Comparison of ENCODE assay signal across 22 mouse cellular contexts in genomic region chr19:28557559-28558328, GRCm38 (mm10).
DNase-seq lines count a peak whose midpoint lies in the region; ATAC-seq and TF ChIP-seq lines count a peak whose summit lies in the region.
"Had no signal": no experiment of that assay in that cellular context is flagged by ENCODE, and none has a peak within 500 bp of the region (broad histone marks: within the 10 kb centered on the region; RNA-seq: fewer than 3 reads in every experiment).

No protein-coding gene starts in this region.

- no peak overlapping the region for H3K4me2 ChIP-seq in embryonic facial prominence, embryonic 11.5 days (ENCODE audit: low read depth, low read length)
- H3K4me2 ChIP-seq in embryonic facial prominence, embryonic 13.5 days, result no peak overlapping the region
- no peak overlapping the region for H3K4me2 ChIP-seq in hindbrain, embryonic 14.5 days (replicated peaks)
- H3K4me2 ChIP-seq: embryonic facial prominence, embryonic 15.5 days; heart, embryonic 12.5 days; hindbrain, embryonic 12.5 days; limb, embryonic 15.5 days; liver, embryonic 15.5 days; stomach, embryonic 15.5 days had no signal

- H3K27ac ChIP-seq in embryonic facial prominence, embryonic 11.5 days (replicated peaks; ENCODE audit: low read depth, low read length), result no peak overlapping the region
- no peak overlapping the region for H3K27ac ChIP-seq in embryonic facial prominence, embryonic 10.5 days (replicated peaks)
- peak overlapping the region; percentile 48; the same call in 1 of the 2 replicates for H3K27ac ChIP-seq in embryonic facial prominence, embryonic 13.5 days
- no peak overlapping the region for H3K27ac ChIP-seq in hindbrain, embryonic 14.5 days
- no peak overlapping the region for H3K27ac ChIP-seq in cerebellum, adult 2 months (ENCODE audit: insufficient read depth, low read length)
- H3K27ac ChIP-seq: embryonic facial prominence, embryonic 15.5 days; hindbrain, embryonic 12.5 days; liver, embryonic 15.5 days; stomach, embryonic 15.5 days had no signal

- no peaks in the 10 kb centered on the region for H3K27me3 ChIP-seq in embryonic facial prominence, embryonic 11.5 days (ENCODE audit: control insufficient read depth, insufficient read depth, low read length)
- H3K27me3 ChIP-seq in embryonic facial prominence, embryonic 10.5 days (replicated peaks; ENCODE audit: low read depth, poor library complexity, severe bottlenecking), result peaks cover 5% of the 10 kb centered on the region
- no peaks in the 10 kb centered on the region for H3K27me3 ChIP-seq in embryonic facial prominence, embryonic 13.5 days
- no peaks in the 10 kb centered on the region for H3K27me3 ChIP-seq in hindbrain, embryonic 14.5 days (ENCODE audit: control insufficient read depth, insufficient read depth, low read length)
- H3K27me3 ChIP-seq in cerebellum, adult 2 months (ENCODE audit: control insufficient read depth, insufficient read depth, low read length), result no peaks in the 10 kb centered on the region
- H3K27me3 ChIP-seq: embryonic facial prominence, embryonic 15.5 days; heart, embryonic 12.5 days; hindbrain, embryonic 12.5 days; limb, embryonic 15.5 days; liver, embryonic 15.5 days; stomach, embryonic 15.5 days had no signal

- no peak for TF ChIP-seq POLR2A in lung, adult 2 months (IDR thresholded peaks at IDR 0.05; ENCODE audit: borderline replicate concordance, extremely low read depth, low read depth, low read length)
- no peak for TF ChIP-seq POLR2A in cerebellum, adult 2 months (IDR thresholded peaks at IDR 0.05; ENCODE audit: borderline replicate concordance, insufficient read depth, low read length)

- DNase-seq in embryonic facial prominence, embryonic 11.5 days (ENCODE audit: low spot score), result peak; percentile 30
- DNase-seq in embryonic facial prominence, embryonic 10.5 days (ENCODE audit: low spot score), result no peak
- DNase-seq in lung, postnatal 10 days, result peak; percentile 24
- DNase-seq in lung, adult 2 months, result no peak
- no peak for DNase-seq in hindbrain, embryonic 14.5 days (ENCODE audit: low spot score)
- DNase-seq in cerebellum, adult 2 months, result no peak
- DNase-seq: adrenal gland, postnatal 14 days; cerebellum, adult 11-12 months; cerebellum, postnatal 25 days; lung, postnatal 4 days; right cerebral cortex, postnatal 25 days; thymus, adult 2 months had no signal

- 37% methylated on average over 5 of the region's 5 CpGs for WGBS in embryonic facial prominence, embryonic 11.5 days
- 47% methylated on average over 5 of the region's 5 CpGs for whole genome bisulfite sequencing in embryonic facial prominence, embryonic 10.5 days
- WGBS in lung, adult 2 months, result 39% methylated on average over 5 of the region's 5 CpGs
- 37% methylated on average over 5 of the region's 5 CpGs for WGBS in embryonic facial prominence, embryonic 13.5 days
- 54% methylated on average over 5 of the region's 5 CpGs for WGBS in hindbrain, embryonic 14.5 days
- WGBS in cerebellum, adult 2 months, result 32% methylated on average over 5 of the region's 5 CpGs

- no peak overlapping the region for H3K4me3 ChIP-seq in embryonic facial prominence, embryonic 11.5 days (ENCODE audit: low read depth, low read length)
- no peak overlapping the region for H3K4me3 ChIP-seq in embryonic facial prominence, embryonic 10.5 days
- H3K4me3 ChIP-seq in lung, adult 2 months (replicated peaks; ENCODE audit: extremely low read depth, low read depth, low read length), result no peak overlapping the region
- H3K4me3 ChIP-seq in embryonic facial prominence, embryonic 13.5 days, result no peak overlapping the region
- no peak overlapping the region for H3K4me3 ChIP-seq in hindbrain, embryonic 14.5 days (replicated peaks; ENCODE audit: low read length)
- no peak overlapping the region for H3K4me3 ChIP-seq in cerebellum, adult 2 months (replicated peaks; ENCODE audit: insufficient read depth, low read depth, low read length)
- H3K4me3 ChIP-seq: embryonic facial prominence, embryonic 15.5 days; heart, embryonic 12.5 days; hindbrain, embryonic 12.5 days; limb, embryonic 15.5 days; liver, embryonic 15.5 days; stomach, embryonic 15.5 days had no signal

- no peak overlapping the region for H3K9ac ChIP-seq in embryonic facial prominence, embryonic 11.5 days (replicated peaks; ENCODE audit: low read length)
- no peak overlapping the region for H3K9ac ChIP-seq in embryonic facial prominence, embryonic 13.5 days
- H3K9ac ChIP-seq in hindbrain, embryonic 14.5 days, result no peak overlapping the region
- H3K9ac ChIP-seq: embryonic facial prominence, embryonic 15.5 days; heart, embryonic 12.5 days; hindbrain, embryonic 12.5 days; limb, embryonic 15.5 days; liver, embryonic 15.5 days; stomach, embryonic 15.5 days had no signal

- no peak for ATAC-seq in embryonic facial prominence, embryonic 11.5 days (replicated peaks; ENCODE audit: insufficient number of reproducible peaks, low FRiP score, low TSS enrichment, low read depth)
- no peak for ATAC-seq in embryonic facial prominence, embryonic 13.5 days (ENCODE audit: insufficient number of reproducible peaks, insufficient read depth, low FRiP score, low TSS enrichment, low read depth)
- ATAC-seq in hindbrain, embryonic 14.5 days (ENCODE audit: low FRiP score), result no peak
- ATAC-seq: CD4-positive, CD25-positive, alpha-beta regulatory T cell, adult 4 months; inflammation-experienced regulatory T-cells, adult 6 months; midbrain, embryonic 16.5 days had no signal

- no peaks in the 10 kb centered on the region for H3K9me3 ChIP-seq in embryonic facial prominence, embryonic 11.5 days (replicated peaks; ENCODE audit: control insufficient read depth, low read length)
- no peaks in the 10 kb centered on the region for H3K9me3 ChIP-seq in embryonic facial prominence, embryonic 10.5 days
- H3K9me3 ChIP-seq in embryonic facial prominence, embryonic 13.5 days, result no peaks in the 10 kb centered on the region
- H3K9me3 ChIP-seq in hindbrain, embryonic 14.5 days (ENCODE audit: control insufficient read depth, low read length), result no peaks in the 10 kb centered on the region
- H3K9me3 ChIP-seq: embryonic facial prominence, embryonic 15.5 days; heart, embryonic 12.5 days; hindbrain, embryonic 12.5 days; limb, embryonic 15.5 days; liver, embryonic 15.5 days; stomach, embryonic 15.5 days had no signal

- no peaks in the 10 kb centered on the region for H3K36me3 ChIP-seq in embryonic facial prominence, embryonic 11.5 days (replicated peaks; ENCODE audit: control insufficient read depth, insufficient read depth, low read depth, low read length)
- no peaks in the 10 kb centered on the region for H3K36me3 ChIP-seq in embryonic facial prominence, embryonic 10.5 days (replicated peaks)
- no peaks in the 10 kb centered on the region for H3K36me3 ChIP-seq in embryonic facial prominence, embryonic 13.5 days
- no peaks in the 10 kb centered on the region for H3K36me3 ChIP-seq in hindbrain, embryonic 14.5 days (replicated peaks; ENCODE audit: control insufficient read depth, insufficient read depth)
- H3K36me3 ChIP-seq: embryonic facial prominence, embryonic 15.5 days; heart, embryonic 12.5 days; hindbrain, embryonic 12.5 days; limb, embryonic 15.5 days; liver, embryonic 15.5 days; stomach, embryonic 15.5 days had no signal

- H3K4me1 ChIP-seq in embryonic facial prominence, embryonic 11.5 days (ENCODE audit: control insufficient read depth, insufficient read depth, low read length), result no peaks in the 10 kb centered on the region
- peaks cover 40% of the 10 kb centered on the region for H3K4me1 ChIP-seq in embryonic facial prominence, embryonic 10.5 days
- peaks cover 2% of the 10 kb centered on the region; the same call in 1 of the 2 replicates for H3K4me1 ChIP-seq in lung, adult 2 months (ENCODE audit: control insufficient read depth, insufficient read depth, low read length)
- H3K4me1 ChIP-seq in embryonic facial prominence, embryonic 13.5 days, result peaks cover 36% of the 10 kb centered on the region
- H3K4me1 ChIP-seq in hindbrain, embryonic 14.5 days (replicated peaks; ENCODE audit: control insufficient read depth, insufficient read depth, low read length), result peaks cover 5% of the 10 kb centered on the region; the same call in 1 of the 2 replicates
- no peaks in the 10 kb centered on the region for H3K4me1 ChIP-seq in cerebellum, adult 2 months (ENCODE audit: control insufficient read depth, insufficient read depth, low read length)

- TF ChIP-seq CTCF in lung, adult 2 months (IDR thresholded peaks at IDR 0.05; ENCODE audit: insufficient read depth, low read length), result no peak
- TF ChIP-seq CTCF in cerebellum, adult 2 months (IDR thresholded peaks at IDR 0.05; ENCODE audit: borderline replicate concordance, insufficient read depth, low read depth, low read length), result no peak

Comparison
In these comparisons a context has a peak if more than half of its experiments do, and no peak if none do; other contexts are left out.
1. DNase-seq: peak in embryonic facial prominence, embryonic 11.5 days (single experiment) and lung, postnatal 10 days (single experiment); none in embryonic facial prominence, embryonic 10.5 days (single experiment), lung, adult 2 months (single experiment), hindbrain, embryonic 14.5 days (single experiment) and cerebellum, adult 2 months (0 of 2).